Mouse (Mus musculus): ENCODE measurements at regions not wholly inside any gene's neighbourhood (a gene's known extent, or its start where the extent isn't known, plus 50 kb on each side); places are given as distances from the start of the nearest gene placed in this dataset.

GRCm38 (mm10) chr9:67117639-67118038, 68.4 kb upstream of the Tpm1 start:
- no peak for DNase-seq (ENCODE audit: low spot score)

GRCm38 (mm10) chr9:67115991-67116390, 66.8 kb upstream of the Tpm1 start:
- peak; percentile 86 for DNase-seq (ENCODE audit: low spot score)

GRCm38 (mm10) chr9:67114099-67114498, 64.9 kb upstream of the Tpm1 start:
- peak; percentile 17 for DNase-seq (ENCODE audit: low spot score)

GRCm38 (mm10) chr9:67111836-67112584, 62.8 kb upstream of the Tpm1 start:
- peak; percentile 72 for DNase-seq (ENCODE audit: low spot score)

GRCm38 (mm10) chr9:67107938-67108337, 58.7 kb upstream of the Tpm1 start:
- peak; percentile 54 for DNase-seq (ENCODE audit: low spot score)

- DNase-seq (ENCODE audit: low spot score) = peak; percentile 56
Measured at GRCm38 (mm10) chr9:67105867-67106266, 56.7 kb upstream of the Tpm1 start.

GRCm38 (mm10) chr9:67105216-67105615, 56.0 kb upstream of the Tpm1 start:
- DNase-seq (ENCODE audit: low spot score) = no peak

GRCm38 (mm10) chr9:67104616-67105015, 55.4 kb upstream of the Tpm1 start:
- no peak for DNase-seq (ENCODE audit: low spot score)

GRCm38 (mm10) chr9:67102578-67102977, 53.4 kb upstream of the Tpm1 start:
- no peak for DNase-seq (ENCODE audit: low spot score)

GRCm38 (mm10) chr9:67099471-67099870, 50.3 kb upstream of the Tpm1 start:
- no peak for DNase-seq (ENCODE audit: low spot score)

All from embryo, embryonic 10.5 days (tissue).